Mouse (Mus musculus) limb, embryonic 14.5 days (tissue): ENCODE results near the gene Fam161a. TPM values are rescaled to one million over a fixed set of nuclear protein-coding genes. Genes with fewer than 3 reads are reported as not detected.

ENCODE experiments used
- ATAC-seq: fragments of 200-750 bp; cut with Nextera tagmentation; 2 replicates; pipeline ENCODE4 v1.8.0; 2017; ENCODE audit warnings: low read depth, moderate number of reproducible peaks, moderate TSS enrichment; ENCODE audit not compliant: low FRiP score
- DNase-seq: peaks from one replicate; pipeline ENCODE4 v3.0.0-alpha.2; 2015; ENCODE audit warnings: low spot score
- H3K27ac ChIP-seq: fragments of 300-500 bp; sonication (generic); replicated peaks from 2 replicates; pipeline ENCODE4 v1.5.1; 2014; ENCODE audit warnings: low read depth, mild to moderate bottlenecking, low read length, moderate library complexity, mixed read lengths
- H3K27me3 ChIP-seq: fragments of 300-500 bp; sonication (generic); 2 replicates; pipeline ENCODE4 v1.6.1; 2014; ENCODE audit warnings: low read length, mixed read lengths; ENCODE audit not compliant: control insufficient read depth, insufficient read depth
- H3K36me3 ChIP-seq: fragments of 300-500 bp; sonication (generic); 2 replicates; pipeline ENCODE4 v1.6.1; 2014; ENCODE audit warnings: mild to moderate bottlenecking, low read length, moderate library complexity, mixed read lengths; ENCODE audit not compliant: control insufficient read depth, insufficient read depth
- H3K4me1 ChIP-seq: fragments of 300-500 bp; sonication (generic); 2 replicates; pipeline ENCODE4 v1.6.1; 2014; ENCODE audit warnings: antibody characterized with exemption, low read length, mixed read lengths; ENCODE audit not compliant: control insufficient read depth, insufficient read depth
- H3K4me2 ChIP-seq: fragments of 300-500 bp; sonication (generic); replicated peaks from 2 replicates; pipeline ENCODE4 v1.6.1; 2014; ENCODE audit warnings: low read depth, mild to moderate bottlenecking, low read length, moderate library complexity; ENCODE audit not compliant: severe bottlenecking
- H3K4me3 ChIP-seq: fragments of 300-500 bp; sonication (generic); replicated peaks from 2 replicates; pipeline ENCODE4 v1.5.1; 2014; ENCODE audit warnings: low read length
- H3K9ac ChIP-seq: fragments of 300-500 bp; sonication (generic); 2 replicates; pipeline ENCODE4 v1.6.1; 2014; ENCODE audit warnings: mild to moderate bottlenecking, low read depth, low read length, moderate library complexity; ENCODE audit not compliant: severe bottlenecking
- H3K9me3 ChIP-seq: fragments of 300-500 bp; sonication (generic); 2 replicates; pipeline ENCODE4 v1.6.1; 2016; ENCODE audit warnings: low read length; ENCODE audit not compliant: control insufficient read depth
- POLR2A ChIP-seq: fragments of 200-500 bp; IDR thresholded peaks from 2 replicates; pipeline ENCODE4 v1.8.0; 2012; ENCODE audit warnings: inconsistent platforms, mild to moderate bottlenecking, moderate library complexity, borderline replicate concordance; ENCODE audit not compliant: insufficient read depth, insufficient read length; ENCODE audit errors: extremely low read depth
- WGBS: fragments of 180-500 bp; shearing (Covaris S2); extraction: QIAGEN DNeasy Blood & Tissue Kit; methylation state at CpG from one replicate; pipeline ENCODE4 v1.1.7; 2014; 5-methylcytosine and 5-hydroxymethylcytosine counted together
- polyA plus RNA-seq, 2 experiments: library from polyadenylated mRNA; depleted of rRNA in 1 of 2; stranded (reverse) in 1 of 2; unstranded in 1 of 2; fragments of >200 nt; fragmentation: Nextera tagmentation in 1 of 2; extraction: Ambion mirVana in 1 of 2; gene quantifications; 2 replicates each; pipeline versions ENCODE4 v1.2.1 to v1.2.3; 2012 to 2014

Fam161a gene
- polyA plus RNA-seq, 2 experiments = 2.3 to 4.4 TPM

- TF ChIP-seq POLR2A = no peak
- Histone ChIP-seq H3K4me1 (peaks cover 6% of the 10 kb centered on the region; the same call in 1 of the 2 replicates), H3K4me2 (no peak overlapping the region), H3K4me3 (no peak overlapping the region), H3K9me3 (peaks cover 39% of the 10 kb centered on the region), H3K27me3 (no peaks in the 10 kb centered on the region), H3K36me3 (peaks cover 7% of the 10 kb centered on the region; the same call in 1 of the 2 replicates), H3K27ac (no peak overlapping the region), H3K9ac (no peak overlapping the region)
- no peak for ATAC-seq
- 58% methylated on average over 6 of the region's 6 CpGs for WGBS
- peak; percentile 33 for DNase-seq
Measured at GRCm38 (mm10) chr11:22969486-22969885, 37.8 kb upstream of the Fam161a start.

- no peak overlapping the region for H3K27ac ChIP-seq
- H3K27me3 ChIP-seq = no peaks in the 10 kb centered on the region
- H3K9ac ChIP-seq = no peak overlapping the region
- no peak overlapping the region for H3K4me3 ChIP-seq
- peaks cover 7% of the 10 kb centered on the region; the same call in 1 of the 2 replicates for H3K36me3 ChIP-seq
- WGBS = 96% methylated on average over 1 of the region's 1 CpGs
- no peak overlapping the region for H3K4me2 ChIP-seq
- DNase-seq (no peak), ATAC-seq (no peak)
- H3K9me3 ChIP-seq = peaks cover 39% of the 10 kb centered on the region
- peaks cover 9% of the 10 kb centered on the region for H3K4me1 ChIP-seq
- TF ChIP-seq POLR2A = no peak
Measured at GRCm38 (mm10) chr11:22970546-22970945, 36.8 kb upstream of the Fam161a start.

- Histone ChIP-seq H3K4me3 (peak within 1 kb of the TSS; percentile 54), H3K27me3 (no peaks in the 10 kb centered on the region), H3K36me3 (peaks cover 15% of the 10 kb centered on the region; the same call in 1 of the 2 replicates), H3K4me2 (peak within 1 kb of the TSS; percentile 62), H3K9ac (peak within 1 kb of the TSS; percentile 62), H3K27ac (peak within 1 kb of the TSS; percentile 76; the same call in 1 of the 2 replicates), H3K4me1 (peaks cover 14% of the 10 kb centered on the region), H3K9me3 (peaks cover 39% of the 10 kb centered on the region)
- ATAC-seq (peak; percentile 78), DNase-seq (peak; percentile 65)
- TF ChIP-seq POLR2A = no peak
- 50% methylated on average over 56 of the region's 56 CpGs for WGBS
Measured at GRCm38 (mm10) chr11:22971835-22972709, 35.3 kb upstream of the Fam161a start, which contains the start of gene Zrsr1. Gene Zrsr1, plus strand, starts transcription at chr11:22972005.

- peak; percentile 81 for DNase-seq
- Histone ChIP-seq H3K4me3 (peak overlapping the region; percentile 54), H3K4me1 (peaks cover 14% of the 10 kb centered on the region), H3K9ac (peak overlapping the region; percentile 62), H3K27me3 (no peaks in the 10 kb centered on the region), H3K36me3 (peaks cover 21% of the 10 kb centered on the region; the same call in 1 of the 2 replicates), H3K9me3 (peaks cover 39% of the 10 kb centered on the region), H3K4me2 (peak overlapping the region; percentile 62), H3K27ac (peak overlapping the region; percentile 76; the same call in 1 of the 2 replicates)
- TF ChIP-seq POLR2A = no peak
- WGBS = 60% methylated on average over 44 of the region's 46 CpGs
- peak; percentile 60 for ATAC-seq
Measured at GRCm38 (mm10) chr11:22972746-22973526, 34.4 kb upstream of the Fam161a start.

- peaks cover 25% of the 10 kb centered on the region; the same call in 1 of the 2 replicates for H3K36me3 ChIP-seq
- no peak for ATAC-seq
- H3K9ac ChIP-seq = peak overlapping the region; percentile 52
- no peak for DNase-seq
- peak overlapping the region; percentile 59 for H3K4me2 ChIP-seq
- H3K27me3 ChIP-seq = no peaks in the 10 kb centered on the region
- TF ChIP-seq POLR2A = no peak
- peaks cover 14% of the 10 kb centered on the region for H3K4me1 ChIP-seq
- peak overlapping the region; percentile 54 for H3K4me3 ChIP-seq
- H3K9me3 ChIP-seq = peaks cover 33% of the 10 kb centered on the region
- WGBS = 60% methylated on average over 14 of the region's 14 CpGs
- H3K27ac ChIP-seq = no peak overlapping the region
Measured at GRCm38 (mm10) chr11:22973599-22973998, 33.7 kb upstream of the Fam161a start.
